Comparison of ENCODE assay signal across 9 mouse cellular contexts in the genomic region with DNA sequence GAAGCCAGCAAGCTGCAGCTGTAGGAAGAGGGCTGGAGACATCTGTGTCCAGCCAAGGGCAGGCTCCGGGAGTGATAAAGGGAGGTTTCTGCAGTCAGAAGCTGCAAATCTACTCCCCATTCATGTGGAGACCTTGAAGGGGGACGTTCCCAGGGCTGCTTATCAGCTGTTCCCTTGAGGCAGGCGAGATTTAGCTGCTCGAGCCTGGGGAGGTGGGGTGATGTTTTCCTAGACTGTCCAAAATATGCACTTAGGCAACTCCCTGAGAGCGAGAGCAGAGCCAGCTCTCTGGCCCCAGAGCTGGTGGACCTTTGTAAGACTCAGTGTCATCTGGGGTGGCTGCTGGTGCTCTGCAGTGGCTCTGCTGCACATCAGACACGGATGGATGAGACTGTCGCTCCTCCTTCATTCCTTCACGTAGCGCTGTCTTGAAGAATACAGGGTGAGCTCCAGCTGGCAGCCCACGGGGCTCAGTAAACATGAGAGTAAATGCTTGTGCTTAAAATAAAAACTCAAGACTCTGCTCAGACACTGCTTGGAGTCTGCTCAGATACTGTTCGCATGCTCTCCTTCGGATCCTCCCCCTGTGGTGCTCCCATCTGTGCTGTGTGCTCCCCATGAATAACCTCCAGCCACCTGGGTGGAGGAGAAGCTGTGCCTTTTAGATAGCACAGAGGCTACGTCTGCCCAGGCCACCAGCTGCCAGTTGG. TPM values are rescaled to one million over a fixed set of nuclear protein-coding genes. Genes with fewer than 3 reads are reported as not detected.
DNase-seq lines count a peak whose midpoint lies in the region; ATAC-seq and TF ChIP-seq lines count a peak whose summit lies in the region.
"Had no signal": no experiment of that assay in that cellular context is flagged by ENCODE, and none has a peak within 500 bp of the region (broad histone marks: within the 10 kb centered on the region; RNA-seq: fewer than 3 reads in every experiment).

No protein-coding gene starts in this region.

- H3K4me2 ChIP-seq in forebrain, embryonic 11.5 days (ENCODE audit: low read depth, low read length, severe bottlenecking), result no peak overlapping the region
- H3K4me2 ChIP-seq in embryonic facial prominence, embryonic 14.5 days (ENCODE audit: low read depth, low read length), result peak overlapping the region; percentile 26; the same call in 1 of the 2 replicates
- peak overlapping the region; percentile 53 for H3K4me2 ChIP-seq in heart, embryonic 13.5 days
- peak overlapping the region; percentile 9 for H3K4me2 ChIP-seq in kidney, postnatal 0 days (ENCODE audit: low read length)
- no peak overlapping the region for H3K4me2 ChIP-seq in limb, embryonic 15.5 days
- H3K4me2 ChIP-seq in neural tube, embryonic 13.5 days, result no peak overlapping the region

- peaks cover 9% of the 10 kb centered on the region for H3K4me1 ChIP-seq in forebrain, embryonic 10.5 days
- H3K4me1 ChIP-seq in forebrain, embryonic 11.5 days (replicated peaks; ENCODE audit: control insufficient read depth, insufficient read depth, low read length), result 0 out of 2 replicates have a peak, but pooled peaks cover 3% of the 10 kb centered on the region
- H3K4me1 ChIP-seq in embryonic facial prominence, embryonic 14.5 days (ENCODE audit: control insufficient read depth, insufficient read depth, low read length), result peaks cover 10% of the 10 kb centered on the region
- peaks cover 32% of the 10 kb centered on the region for H3K4me1 ChIP-seq in heart, embryonic 13.5 days
- H3K4me1 ChIP-seq in kidney, postnatal 0 days (replicated peaks; ENCODE audit: insufficient read depth, low read length), result peaks cover 11% of the 10 kb centered on the region
- H3K4me1 ChIP-seq in limb, embryonic 15.5 days, result peaks cover 13% of the 10 kb centered on the region
- H3K4me1 ChIP-seq in neural tube, embryonic 13.5 days (replicated peaks), result peaks cover 18% of the 10 kb centered on the region

- no peak overlapping the region for H3K9ac ChIP-seq in forebrain, embryonic 11.5 days (ENCODE audit: low read length)
- H3K9ac ChIP-seq in embryonic facial prominence, embryonic 14.5 days (ENCODE audit: low read depth, low read length), result peak overlapping the region; percentile 40; the same call in 1 of the 2 replicates
- peak overlapping the region; percentile 0; the same call in 1 of the 2 replicates for H3K9ac ChIP-seq in heart, embryonic 13.5 days
- no peak overlapping the region for H3K9ac ChIP-seq in kidney, postnatal 0 days (ENCODE audit: low read depth, low read length)
- H3K9ac ChIP-seq in limb, embryonic 15.5 days, result no peak overlapping the region
- no peak overlapping the region for H3K9ac ChIP-seq in neural tube, embryonic 13.5 days

- H3K27ac ChIP-seq in forebrain, embryonic 10.5 days, result 0 out of 2 replicates have a peak overlapping the region, but pooled peaks have one; percentile 25
- no peak overlapping the region for H3K27ac ChIP-seq in forebrain, embryonic 11.5 days (ENCODE audit: low read depth, low read length)
- no peak overlapping the region for H3K27ac ChIP-seq in embryonic facial prominence, embryonic 14.5 days (replicated peaks; ENCODE audit: low read depth, low read length)
- peak overlapping the region; percentile 44 for H3K27ac ChIP-seq in heart, embryonic 13.5 days (replicated peaks)
- peak overlapping the region; percentile 19; the same call in 1 of the 2 replicates for H3K27ac ChIP-seq in kidney, postnatal 0 days
- H3K27ac ChIP-seq in limb, embryonic 15.5 days, result peak overlapping the region; percentile 4
- H3K27ac ChIP-seq in neural tube, embryonic 13.5 days (replicated peaks), result peak overlapping the region; percentile 65

- TF ChIP-seq CTCF in kidney, postnatal 0 days (IDR thresholded peaks at IDR 0.05; ENCODE audit: low read depth), result no peak

- no peaks in the 10 kb centered on the region for H3K9me3 ChIP-seq in forebrain, embryonic 10.5 days
- H3K9me3 ChIP-seq in forebrain, embryonic 11.5 days (ENCODE audit: control insufficient read depth, low read length), result no peaks in the 10 kb centered on the region
- no peaks in the 10 kb centered on the region for H3K9me3 ChIP-seq in embryonic facial prominence, embryonic 14.5 days (ENCODE audit: control insufficient read depth, low read length)
- no peaks in the 10 kb centered on the region for H3K9me3 ChIP-seq in heart, embryonic 13.5 days
- no peaks in the 10 kb centered on the region for H3K9me3 ChIP-seq in kidney, postnatal 0 days (replicated peaks; ENCODE audit: low read length)
- H3K9me3 ChIP-seq in limb, embryonic 15.5 days, result no peaks in the 10 kb centered on the region
- H3K9me3 ChIP-seq in neural tube, embryonic 13.5 days, result no peaks in the 10 kb centered on the region

- 61% methylated on average over 13 of the region's 13 CpGs for WGBS in forebrain, embryonic 10.5 days
- WGBS in forebrain, embryonic 11.5 days, result 60% methylated on average over 13 of the region's 13 CpGs
- 37% methylated on average over 13 of the region's 13 CpGs for WGBS in embryonic facial prominence, embryonic 14.5 days
- 14% methylated on average over 13 of the region's 13 CpGs for WGBS in heart, embryonic 13.5 days
- 24% methylated on average over 13 of the region's 13 CpGs for WGBS in kidney, postnatal 0 days
- WGBS in limb, embryonic 15.5 days, result 37% methylated on average over 13 of the region's 13 CpGs
- WGBS in neural tube, embryonic 13.5 days, result 49% methylated on average over 13 of the region's 13 CpGs

- ATAC-seq in forebrain, embryonic 11.5 days (replicated peaks; ENCODE audit: low FRiP score), result no peak
- ATAC-seq in embryonic facial prominence, embryonic 14.5 days (ENCODE audit: low read depth), result peak; percentile 63; the same call in 1 of the 2 replicates
- ATAC-seq in heart, embryonic 13.5 days (ENCODE audit: extremely low read depth, insufficient number of reproducible peaks, low FRiP score, low TSS enrichment), result no peak
- ATAC-seq in kidney, postnatal 0 days (replicated peaks; ENCODE audit: low FRiP score, low read depth), result peak; percentile 80
- peak; percentile 36 for ATAC-seq in limb, embryonic 15.5 days (ENCODE audit: insufficient number of reproducible peaks, low FRiP score, low TSS enrichment, low read depth)
- ATAC-seq in neural tube, embryonic 13.5 days (ENCODE audit: low read depth), result peak; percentile 68

- no peaks in the 10 kb centered on the region for H3K27me3 ChIP-seq in forebrain, embryonic 10.5 days (ENCODE audit: poor library complexity, severe bottlenecking)
- H3K27me3 ChIP-seq in forebrain, embryonic 11.5 days (ENCODE audit: control insufficient read depth, insufficient read depth, low read length), result no peaks in the 10 kb centered on the region
- H3K27me3 ChIP-seq in embryonic facial prominence, embryonic 14.5 days (replicated peaks; ENCODE audit: control insufficient read depth, insufficient read depth, low read length), result no peaks in the 10 kb centered on the region
- peaks cover 30% of the 10 kb centered on the region for H3K27me3 ChIP-seq in heart, embryonic 13.5 days (replicated peaks)
- H3K27me3 ChIP-seq in kidney, postnatal 0 days (ENCODE audit: insufficient read depth, low read length), result no peaks in the 10 kb centered on the region
- H3K27me3 ChIP-seq in limb, embryonic 15.5 days, result no peaks in the 10 kb centered on the region
- H3K27me3 ChIP-seq in neural tube, embryonic 13.5 days, result peaks cover 7% of the 10 kb centered on the region; the same call in 1 of the 2 replicates

- H3K36me3 ChIP-seq in forebrain, embryonic 10.5 days (replicated peaks), result no peaks in the 10 kb centered on the region
- H3K36me3 ChIP-seq in forebrain, embryonic 11.5 days (ENCODE audit: control insufficient read depth, insufficient read depth, low read length), result no peaks in the 10 kb centered on the region
- H3K36me3 ChIP-seq in embryonic facial prominence, embryonic 14.5 days (ENCODE audit: control insufficient read depth, insufficient read depth, low read length), result no peaks in the 10 kb centered on the region
- H3K36me3 ChIP-seq in heart, embryonic 13.5 days, result no peaks in the 10 kb centered on the region
- no peaks in the 10 kb centered on the region for H3K36me3 ChIP-seq in kidney, postnatal 0 days (ENCODE audit: insufficient read depth, low read length)
- H3K36me3 ChIP-seq in limb, embryonic 15.5 days, result no peaks in the 10 kb centered on the region
- H3K36me3 ChIP-seq in neural tube, embryonic 13.5 days, result no peaks in the 10 kb centered on the region

- H3K4me3 ChIP-seq in forebrain, embryonic 10.5 days, result no peak overlapping the region
- H3K4me3 ChIP-seq in forebrain, embryonic 11.5 days (ENCODE audit: low read depth, low read length), result no peak overlapping the region
- no peak overlapping the region for H3K4me3 ChIP-seq in embryonic facial prominence, embryonic 14.5 days (ENCODE audit: low read depth, low read length)
- H3K4me3 ChIP-seq in heart, embryonic 13.5 days, result no peak overlapping the region
- H3K4me3 ChIP-seq in kidney, postnatal 0 days (replicated peaks; ENCODE audit: low read depth, low read length), result no peak overlapping the region
- H3K4me3 ChIP-seq in limb, embryonic 15.5 days, result no peak overlapping the region
- H3K4me3 ChIP-seq in neural tube, embryonic 13.5 days, result no peak overlapping the region
- H3K4me3 ChIP-seq: myocyte had no signal

- no peak for DNase-seq in forebrain, embryonic 10.5 days (ENCODE audit: extremely low spot score, low spot score)
- DNase-seq in forebrain, embryonic 11.5 days (ENCODE audit: low spot score), result no peak
- DNase-seq in embryonic facial prominence, embryonic 14.5 days (ENCODE audit: low spot score), result peak; percentile 78
- peak; percentile 83 for DNase-seq in kidney, postnatal 0 days (ENCODE audit: low spot score)
- peak; percentile 12 to 71 for DNase-seq in urinary bladder, postnatal 36 days (ENCODE audit: low spot score in 2 of 2)

RNA-seq across cellular contexts. Expression of gene Pcsk6, which starts 41.1 kb away (rescaled TPM):
- 1.2 and 1.8 TPM in 2 replicates for polyA plus RNA-seq in forebrain, embryonic 10.5 days (2016; fragmentation: Nextera tagmentation; extraction: Ambion mirVana)
- 2.7 and 3.1 TPM in 2 replicates for polyA plus RNA-seq in forebrain, embryonic 11.5 days (2014; fragmentation: Nextera tagmentation; extraction: Ambion mirVana)
- polyA plus RNA-seq in embryonic facial prominence, embryonic 14.5 days (2014; fragmentation: Nextera tagmentation; extraction: Ambion mirVana), result 12.3 and 16.0 TPM in 2 replicates
- polyA plus RNA-seq in heart, embryonic 13.5 days (2015; fragmentation: Nextera tagmentation; extraction: Ambion mirVana), result 1.5 and 1.7 TPM in 2 replicates
- 3.2 and 4.2 TPM in 2 replicates for polyA plus RNA-seq in kidney, postnatal 0 days (2015; fragmentation: Nextera tagmentation; extraction: Ambion mirVana)
- 10.3 and 10.8 TPM in 2 replicates for polyA plus RNA-seq in limb, embryonic 15.5 days (2015; fragmentation: Nextera tagmentation; extraction: Ambion mirVana)
- polyA plus RNA-seq in neural tube, embryonic 13.5 days (2015; fragmentation: Nextera tagmentation; extraction: Ambion mirVana), result 1.2 and 1.3 TPM in 2 replicates

Comparison
In these comparisons a context has a peak if more than half of its experiments do, and no peak if none do; other contexts are left out.
1. H3K27ac ChIP-seq: peak in forebrain, embryonic 10.5 days (single experiment), heart, embryonic 13.5 days (single experiment), kidney, postnatal 0 days (single experiment), limb, embryonic 15.5 days (single experiment) and neural tube, embryonic 13.5 days (single experiment); none in forebrain, embryonic 11.5 days (single experiment) and embryonic facial prominence, embryonic 14.5 days (single experiment).
2. DNase-seq: peak in embryonic facial prominence, embryonic 14.5 days (single experiment), kidney, postnatal 0 days (single experiment) and urinary bladder, postnatal 36 days (2 of 2); none in forebrain, embryonic 10.5 days (single experiment) and forebrain, embryonic 11.5 days (single experiment).
3. ATAC-seq: peak in embryonic facial prominence, embryonic 14.5 days (single experiment), kidney, postnatal 0 days (single experiment), limb, embryonic 15.5 days (single experiment) and neural tube, embryonic 13.5 days (single experiment); none in forebrain, embryonic 11.5 days (single experiment) and heart, embryonic 13.5 days (single experiment).
4. H3K4me2 ChIP-seq: peak in embryonic facial prominence, embryonic 14.5 days (single experiment), heart, embryonic 13.5 days (single experiment) and kidney, postnatal 0 days (single experiment); none in forebrain, embryonic 11.5 days (single experiment), limb, embryonic 15.5 days (single experiment) and neural tube, embryonic 13.5 days (single experiment).
5. H3K9ac ChIP-seq: peak in embryonic facial prominence, embryonic 14.5 days (single experiment) and heart, embryonic 13.5 days (single experiment); none in forebrain, embryonic 11.5 days (single experiment), kidney, postnatal 0 days (single experiment), limb, embryonic 15.5 days (single experiment) and neural tube, embryonic 13.5 days (single experiment).